Mouse (Mus musculus): ENCODE measurements around the gene Med24.

- no peak for TF ChIP-seq CTCF (conservative IDR thresholded peaks at IDR 0.05; ENCODE audit: low read length)
- no peak for TF ChIP-seq POU5F1 (IDR thresholded peaks at IDR 0.05; ENCODE audit: borderline replicate concordance, low read length)
These were observed 47.8 kb upstream of the Med24 start for GRCm38 (mm10) chr11:98776843-98777590.

All from E14TG2a.4 (cell line).